Mouse (Mus musculus): ENCODE data around the gene Adarb1.

DNA sequence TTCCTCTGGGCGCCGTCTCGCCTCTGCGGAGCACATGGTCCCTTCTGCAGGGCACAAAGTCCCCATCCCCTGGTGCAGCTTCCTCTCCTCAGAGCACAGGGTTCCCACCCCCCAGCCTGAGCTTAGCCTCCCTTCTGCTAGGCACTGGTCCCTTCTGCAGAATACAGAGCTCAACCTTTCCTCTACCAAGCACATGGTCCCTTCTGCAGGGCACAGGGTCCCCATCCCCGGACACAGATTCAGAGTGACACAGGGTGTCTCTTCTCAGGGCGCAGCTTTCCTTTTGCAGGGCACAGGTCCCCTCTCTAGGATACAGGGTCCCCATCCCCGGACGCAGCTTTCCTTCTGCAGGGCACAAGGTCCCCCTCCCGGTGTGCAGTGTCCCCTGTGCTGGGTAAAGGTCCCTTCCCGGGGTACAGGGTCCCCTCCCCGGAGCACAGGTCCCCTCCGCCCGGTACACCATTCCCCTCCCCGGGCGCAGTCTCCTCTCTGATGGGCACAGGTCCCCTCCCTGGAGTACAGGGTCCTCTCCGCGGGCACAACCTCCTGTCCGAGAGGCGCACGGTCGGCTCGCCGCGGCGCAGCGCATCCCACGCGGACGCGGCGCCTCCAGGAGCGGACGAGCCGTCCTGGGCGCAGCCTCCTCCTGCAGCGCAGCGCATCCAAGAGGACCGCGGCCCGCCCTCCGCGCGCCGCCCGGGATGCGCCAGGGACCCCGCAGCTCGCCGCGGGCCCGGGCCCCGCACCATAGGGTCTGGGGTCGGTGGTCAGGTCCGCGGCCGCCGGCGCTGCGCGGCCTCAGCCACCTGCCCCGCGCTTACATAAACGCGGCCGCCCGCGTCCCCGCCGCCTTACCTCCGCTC, 599 bp downstream of the Adarb1 start:
- TF ChIP-seq EP300 (IDR thresholded peaks at IDR 0.05; ENCODE audit: low read depth) (no peak), CTCF (IDR thresholded peaks at IDR 0.05; ENCODE audit: low read depth) (no peak)

Measured in liver, embryonic 14.5 days (tissue).